ENCODE assay signal across 9 mouse cellular contexts in the genomic region with DNA sequence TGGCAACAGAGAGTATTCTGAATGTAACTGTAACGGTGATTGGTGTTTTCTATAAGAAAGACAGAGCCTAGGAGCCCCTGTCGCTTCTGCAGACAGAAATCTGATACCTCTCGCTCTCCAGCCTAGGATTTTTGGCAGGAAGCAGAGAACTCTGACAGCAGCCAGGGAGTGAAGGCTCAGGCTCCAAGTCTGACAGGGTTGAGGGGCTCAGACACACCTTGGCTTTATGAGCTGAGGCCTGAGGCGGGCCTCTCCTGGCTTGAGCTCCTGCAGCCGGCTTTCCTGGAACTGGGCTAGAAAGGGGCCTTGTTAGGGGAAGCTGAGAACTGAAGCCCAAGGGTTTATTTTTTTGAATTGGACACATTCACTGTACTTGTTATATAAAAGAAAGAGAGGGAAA. TPM values are rescaled to one million over a fixed set of nuclear protein-coding genes. Genes with fewer than 3 reads are reported as not detected.
DNase-seq lines count a peak whose midpoint lies in the region; ATAC-seq lines count a peak whose summit lies in the region.
"Had no signal": no experiment of that assay in that cellular context is flagged by ENCODE, and none has a peak within 500 bp of the region (broad histone marks: within the 10 kb centered on the region; RNA-seq: fewer than 3 reads in every experiment).

No protein-coding gene starts in this region.

- no peaks in the 10 kb centered on the region for H3K9me3 ChIP-seq in liver, embryonic 11.5 days (ENCODE audit: control insufficient read depth, low read length)
- no peaks in the 10 kb centered on the region for H3K9me3 ChIP-seq in embryonic facial prominence, embryonic 13.5 days
- H3K9me3 ChIP-seq in hindbrain, embryonic 13.5 days, result no peaks in the 10 kb centered on the region
- H3K9me3 ChIP-seq in neural tube, embryonic 12.5 days, result no peaks in the 10 kb centered on the region
- H3K9me3 ChIP-seq: liver, embryonic 13.5 days had no signal

- no peak overlapping the region for H3K4me3 ChIP-seq in liver, embryonic 11.5 days (ENCODE audit: low read depth, low read length)
- H3K4me3 ChIP-seq in embryonic facial prominence, embryonic 13.5 days, result 0 out of 2 replicates have a peak overlapping the region, but pooled peaks have one; percentile 14
- no peak overlapping the region for H3K4me3 ChIP-seq in hindbrain, embryonic 13.5 days
- no peak overlapping the region for H3K4me3 ChIP-seq in neural tube, embryonic 12.5 days
- H3K4me3 ChIP-seq: liver, embryonic 13.5 days had no signal

- DNase-seq in liver, result peak; percentile 36
- DNase-seq in liver, embryonic 11.5 days (ENCODE audit: low spot score), result no peak
- no peak for DNase-seq in yolk sac, embryonic 10.5 days (ENCODE audit: low spot score)
- DNase-seq in thymus, postnatal 0 days (ENCODE audit: low spot score), result no peak
- DNase-seq: liver, embryonic 13.5 days had no signal

- WGBS in liver, embryonic 11.5 days, result 39% methylated on average over 5 of the region's 5 CpGs
- 3% methylated on average over 5 of the region's 5 CpGs for WGBS in embryonic facial prominence, embryonic 13.5 days
- WGBS in hindbrain, embryonic 13.5 days, result 32% methylated on average over 5 of the region's 5 CpGs
- 33% methylated on average over 5 of the region's 5 CpGs for whole genome bisulfite sequencing in neural tube, embryonic 12.5 days

- H3K4me1 ChIP-seq in liver, embryonic 11.5 days (replicated peaks; ENCODE audit: control insufficient read depth, insufficient read depth, low read length), result no peaks in the 10 kb centered on the region
- peaks cover 63% of the 10 kb centered on the region for H3K4me1 ChIP-seq in embryonic facial prominence, embryonic 13.5 days
- H3K4me1 ChIP-seq in hindbrain, embryonic 13.5 days (replicated peaks), result peaks cover 17% of the 10 kb centered on the region
- H3K4me1 ChIP-seq in neural tube, embryonic 12.5 days, result peaks cover 23% of the 10 kb centered on the region
- H3K4me1 ChIP-seq: liver, embryonic 13.5 days had no signal

- ATAC-seq in liver, embryonic 11.5 days (replicated peaks; ENCODE audit: low FRiP score), result no peak
- peak; percentile 91 for ATAC-seq in embryonic facial prominence, embryonic 13.5 days (ENCODE audit: insufficient number of reproducible peaks, insufficient read depth, low FRiP score, low TSS enrichment, low read depth)
- ATAC-seq in hindbrain, embryonic 13.5 days (ENCODE audit: low FRiP score), result peak; percentile 50
- 0 out of 2 replicates have a peak, but pooled peaks have one; percentile 31 for ATAC-seq in neural tube, embryonic 12.5 days (ENCODE audit: low FRiP score, low read depth)
- no peak for ATAC-seq in megakaryocyte progenitor cell, adult 5-6 weeks (replicated peaks; ENCODE audit: poor library complexity)

- H3K27ac ChIP-seq in liver, embryonic 11.5 days (ENCODE audit: low read depth, low read length), result no peak overlapping the region
- H3K27ac ChIP-seq in embryonic facial prominence, embryonic 13.5 days, result peak overlapping the region; percentile 92
- H3K27ac ChIP-seq in hindbrain, embryonic 13.5 days, result peak overlapping the region; percentile 71
- H3K27ac ChIP-seq in neural tube, embryonic 12.5 days, result no peak overlapping the region
- H3K27ac ChIP-seq: liver, embryonic 13.5 days had no signal

- no peaks in the 10 kb centered on the region for H3K36me3 ChIP-seq in liver, embryonic 11.5 days (ENCODE audit: control insufficient read depth, insufficient read depth, low read length)
- H3K36me3 ChIP-seq in embryonic facial prominence, embryonic 13.5 days, result no peaks in the 10 kb centered on the region
- H3K36me3 ChIP-seq in hindbrain, embryonic 13.5 days, result no peaks in the 10 kb centered on the region
- no peaks in the 10 kb centered on the region for H3K36me3 ChIP-seq in neural tube, embryonic 12.5 days
- H3K36me3 ChIP-seq: liver, embryonic 13.5 days had no signal

- H3K27me3 ChIP-seq in liver, embryonic 11.5 days (replicated peaks; ENCODE audit: control insufficient read depth, insufficient read depth, low read length), result no peaks in the 10 kb centered on the region
- H3K27me3 ChIP-seq in embryonic facial prominence, embryonic 13.5 days, result no peaks in the 10 kb centered on the region
- H3K27me3 ChIP-seq in hindbrain, embryonic 13.5 days, result no peaks in the 10 kb centered on the region
- no peaks in the 10 kb centered on the region for H3K27me3 ChIP-seq in neural tube, embryonic 12.5 days (replicated peaks)
- H3K27me3 ChIP-seq: liver, embryonic 13.5 days had no signal

- H3K4me2 ChIP-seq in liver, embryonic 11.5 days, result no peak overlapping the region
- peak overlapping the region; percentile 47 for H3K4me2 ChIP-seq in embryonic facial prominence, embryonic 13.5 days
- H3K4me2 ChIP-seq in hindbrain, embryonic 13.5 days, result no peak overlapping the region
- H3K4me2 ChIP-seq in neural tube, embryonic 12.5 days (replicated peaks), result 0 out of 2 replicates have a peak overlapping the region, but pooled peaks have one; percentile 27
- H3K4me2 ChIP-seq: liver, embryonic 13.5 days had no signal

- H3K9ac ChIP-seq in liver, embryonic 11.5 days (ENCODE audit: low read depth, low read length), result no peak overlapping the region
- peak overlapping the region; percentile 49; the same call in 1 of the 2 replicates for H3K9ac ChIP-seq in embryonic facial prominence, embryonic 13.5 days
- 0 out of 2 replicates have a peak overlapping the region, but pooled peaks have one; percentile 15 for H3K9ac ChIP-seq in hindbrain, embryonic 13.5 days
- H3K9ac ChIP-seq in neural tube, embryonic 12.5 days, result no peak overlapping the region
- H3K9ac ChIP-seq: liver, embryonic 13.5 days had no signal

RNA-seq across cellular contexts. Expression of a gene that starts 57.7 kb away (rescaled TPM):
- polyA plus RNA-seq in liver, embryonic 11.5 days (2014; fragmentation: Nextera tagmentation; extraction: Ambion mirVana), result 3.6 and 4.7 TPM in 2 replicates
- 51.1 and 53.9 TPM in 2 replicates for polyA plus RNA-seq in embryonic facial prominence, embryonic 13.5 days (2015; fragmentation: Nextera tagmentation; extraction: Ambion mirVana)
- polyA plus RNA-seq in hindbrain, embryonic 13.5 days (2015; fragmentation: Nextera tagmentation; extraction: Ambion mirVana), result 14.0 and 17.2 TPM in 2 replicates
- polyA plus RNA-seq in neural tube, embryonic 12.5 days (2016; fragmentation: Nextera tagmentation; extraction: Ambion mirVana), result 32.1 and 34.3 TPM in 2 replicates
- polyA plus RNA-seq in thymus, postnatal 0 days (2015; fragmentation: Nextera tagmentation; extraction: Ambion mirVana), result 4.4 and 4.5 TPM in 2 replicates
- 0.07 and 0.17 TPM in 2 replicates for total RNA-seq in megakaryocyte progenitor cell, adult 5-6 weeks (2015)
- 0.08 and 0.30 TPM in 2 replicates for total RNA-seq in megakaryocyte progenitor cell, adult 5-6 weeks (2017)

Comparison
In these comparisons a context has a peak if more than half of its experiments do, and no peak if none do; other contexts are left out.
1. ATAC-seq: peak in embryonic facial prominence, embryonic 13.5 days (single experiment), hindbrain, embryonic 13.5 days (single experiment) and neural tube, embryonic 12.5 days (single experiment); none in liver, embryonic 11.5 days (single experiment) and megakaryocyte progenitor cell, adult 5-6 weeks (single experiment).
2. H3K27ac ChIP-seq: peak in embryonic facial prominence, embryonic 13.5 days (single experiment) and hindbrain, embryonic 13.5 days (single experiment); none in liver, embryonic 11.5 days (single experiment) and neural tube, embryonic 12.5 days (single experiment).
3. H3K4me2 ChIP-seq: peak in embryonic facial prominence, embryonic 13.5 days (single experiment) and neural tube, embryonic 12.5 days (single experiment); none in liver, embryonic 11.5 days (single experiment) and hindbrain, embryonic 13.5 days (single experiment).
4. H3K9ac ChIP-seq: peak in embryonic facial prominence, embryonic 13.5 days (single experiment) and hindbrain, embryonic 13.5 days (single experiment); none in liver, embryonic 11.5 days (single experiment) and neural tube, embryonic 12.5 days (single experiment).